Mouse (Mus musculus) heart, adult 2 months (tissue): ENCODE results near the gene Myo1d. TPM values are rescaled to one million over a fixed set of nuclear protein-coding genes. Genes with fewer than 3 reads are reported as not detected.

Experiments
- DNase-seq, 2 experiments: peaks; one replicate each; pipeline ENCODE4 v3.0.0; 2021
- H3K27ac ChIP-seq: fragments of 200-600 bp; 2 replicates; pipeline ENCODE4 v1.8.1; 2022
- H3K27me3 ChIP-seq: fragments of 200-500 bp; 2 replicates; pipeline ENCODE4 v1.6.1; 2012; ENCODE audit warnings: mild to moderate bottlenecking, low read length, inconsistent platforms, mixed read lengths; ENCODE audit not compliant: control insufficient read depth, insufficient read depth
- H3K36me3 ChIP-seq: fragments of 200-500 bp; 2 replicates; pipeline ENCODE4 v1.6.1; 2012; ENCODE audit warnings: low read length, inconsistent platforms; ENCODE audit not compliant: control insufficient read depth, insufficient read depth
- H3K4me1 ChIP-seq: fragments of 200-500 bp; 2 replicates; pipeline ENCODE4 v1.6.1; 2011; ENCODE audit warnings: low read length; ENCODE audit not compliant: control insufficient read depth, insufficient read depth
- H3K4me3 ChIP-seq: fragments of 200-600 bp; 2 replicates; pipeline ENCODE4 v1.8.1; 2022
- H3K79me2 ChIP-seq: fragments of 200-500 bp; replicated peaks from 2 replicates; pipeline ENCODE4 v1.6.1; 2012; ENCODE audit warnings: mild to moderate bottlenecking, inconsistent platforms, low read length, moderate library complexity, mixed read lengths; ENCODE audit not compliant: control insufficient read depth, insufficient read depth
- H3K9ac ChIP-seq: fragments of 200-500 bp; 2 replicates; pipeline ENCODE4 v1.6.1; 2012; ENCODE audit warnings: low read depth, mild to moderate bottlenecking, control low read depth, inconsistent platforms, low read length, mixed read lengths
- CTCF ChIP-seq: fragments of 200-600 bp; IDR thresholded peaks from 2 replicates; pipeline ENCODE4 v1.8.1; 2022; ENCODE audit warnings: antibody characterized with exemption, mild to moderate bottlenecking, moderate library complexity
- EP300 ChIP-seq: fragments of 200-500 bp; IDR thresholded peaks from 2 replicates; pipeline ENCODE4 v1.6.1; 2011; ENCODE audit warnings: low read depth, low read length, control low read depth; ENCODE audit not compliant: insufficient read depth
- POLR2A ChIP-seq: fragments of 200-500 bp; IDR thresholded peaks from 2 replicates; pipeline ENCODE4 v1.6.1; 2011; ENCODE audit warnings: mild to moderate bottlenecking, low read depth, low read length, control low read depth; ENCODE audit not compliant: insufficient read depth
- WGBS: fragments of 180-500 bp; shearing (Covaris S2); methylation state at CpG from one replicate; pipeline ENCODE4 v1.1.7; 2018; 5-methylcytosine and 5-hydroxymethylcytosine counted together
- intact Hi-C: fragments of 180-260 bp; cut with DNase I; formaldehyde crosslinking; loops from one replicate; pipeline ENCODE4 v1.15.1; 2025
- polyA plus RNA-seq: library from polyadenylated mRNA; depleted of rRNA; stranded (reverse); fragments of >200 nt; gene quantifications from 2 replicates; pipeline ENCODE4 v1.2.3, GENCODE M21; 2012
- total RNA-seq, 2 experiments: library from RNA; stranded (reverse); gene quantifications; 2 replicates each; pipeline ENCODE4 v1.2.3; 2021

Myo1d gene
- total and polyA plus RNA-seq, 3 experiments = 8.2 to 10.0 (median 9.3) TPM

- no peaks in the 10 kb centered on the region for H3K79me2 ChIP-seq
- no peak for DNase-seq
- 51% methylated on average over 6 of the region's 6 CpGs for WGBS
- H3K27ac ChIP-seq = no peak overlapping the region
- no peak overlapping the region for H3K9ac ChIP-seq
- no peaks in the 10 kb centered on the region for H3K27me3 ChIP-seq
- peaks cover 2% of the 10 kb centered on the region for H3K36me3 ChIP-seq
- intact Hi-C loops = loop anchor here (10.0 kb wide), 1 partner anchor 200 kb away; the partner anchor contains the start of gene Tmem98
- no peaks in the 10 kb centered on the region for H3K4me1 ChIP-seq
- H3K4me3 ChIP-seq = no peak overlapping the region
- TF ChIP-seq POLR2A = no peak
- TF ChIP-seq CTCF = no peak
- no peak for TF ChIP-seq EP300
Observed at GRCm38 (mm10) chr11:80614949-80615725, 164.7 kb downstream of the Myo1d start.

- 32% methylated on average over 5 of the region's 5 CpGs for WGBS
- DNase-seq = no peak
Observed at GRCm38 (mm10) chr11:80614418-80614817, 165.4 kb downstream of the Myo1d start.

GRCm38 (mm10) chr11:80613534-80613933 is 166.3 kb downstream of the Myo1d start:
- peak in 1 of 2 experiments; percentile 39 for DNase-seq
- TF ChIP-seq EP300 (no peak), CTCF (no peak), POLR2A (no peak)

More at GRCm38 (mm10) chr11:80614418-80614817, 165.4 kb downstream of the Myo1d start:
- H3K27me3 ChIP-seq = no peaks in the 10 kb centered on the region
- H3K36me3 ChIP-seq = peaks cover 2% of the 10 kb centered on the region
- no peak overlapping the region for H3K9ac ChIP-seq
- TF ChIP-seq POLR2A = no peak
- TF ChIP-seq CTCF = peak; percentile 74
- no peak overlapping the region for H3K4me3 ChIP-seq
- no peaks in the 10 kb centered on the region for H3K79me2 ChIP-seq
- no peaks in the 10 kb centered on the region for H3K4me1 ChIP-seq
- intact Hi-C loops = loop anchor here (10.0 kb wide), 1 partner anchor 200 kb away; the partner anchor contains the start of gene Tmem98
- H3K27ac ChIP-seq = no peak overlapping the region

GRCm38 (mm10) chr11:80602707-80603441 is 177.0 kb downstream of the Myo1d start:
- no peak for TF ChIP-seq CTCF
- no peak for TF ChIP-seq EP300
- no peak for TF ChIP-seq POLR2A
- intact Hi-C loops = no loop called here
- H3K27me3 ChIP-seq = no peaks in the 10 kb centered on the region
- no peaks in the 10 kb centered on the region for H3K79me2 ChIP-seq
- peaks cover 6% of the 10 kb centered on the region; the same call in 1 of the 2 replicates for H3K4me1 ChIP-seq
- DNase-seq = peak; percentile 21 to 29
- H3K36me3 ChIP-seq = no peaks in the 10 kb centered on the region
- H3K9ac ChIP-seq = 0 out of 2 replicates have a peak overlapping the region, but pooled peaks have one; percentile 10
- WGBS = 4% methylated on average over 24 of the region's 24 CpGs
- H3K4me3 ChIP-seq = peak overlapping the region; percentile 28; the same call in 1 of the 2 replicates
- peak overlapping the region; percentile 26; the same call in 1 of the 2 replicates for H3K27ac ChIP-seq

More at GRCm38 (mm10) chr11:80613534-80613933, 166.3 kb downstream of the Myo1d start:
- no peaks in the 10 kb centered on the region for H3K79me2 ChIP-seq
- peaks cover 2% of the 10 kb centered on the region for H3K36me3 ChIP-seq
- no peaks in the 10 kb centered on the region for H3K27me3 ChIP-seq
- H3K4me3 ChIP-seq = no peak overlapping the region
- intact Hi-C loops = loop anchor here (10.0 kb wide), 1 partner anchor 201 kb away; the partner anchor contains the start of gene Tmem98
- 15% methylated on average over 6 of the region's 6 CpGs for WGBS
- no peak overlapping the region for H3K27ac ChIP-seq
- H3K4me1 ChIP-seq = no peaks in the 10 kb centered on the region
- H3K9ac ChIP-seq = no peak overlapping the region

GRCm38 (mm10) chr11:80602041-80602458 is 177.8 kb downstream of the Myo1d start:
- peaks cover 6% of the 10 kb centered on the region; the same call in 1 of the 2 replicates for H3K4me1 ChIP-seq
- no peak overlapping the region for H3K9ac ChIP-seq
- H3K4me3 ChIP-seq = no peak overlapping the region
- no peaks in the 10 kb centered on the region for H3K79me2 ChIP-seq
- no peaks in the 10 kb centered on the region for H3K27me3 ChIP-seq
- no peak for DNase-seq
- intact Hi-C loops = no loop called here
- TF ChIP-seq POLR2A = no peak
- no peak for TF ChIP-seq EP300
- peak; percentile 79 for TF ChIP-seq CTCF
- WGBS = 31% methylated on average over 8 of the region's 8 CpGs
- no peak overlapping the region for H3K27ac ChIP-seq
- H3K36me3 ChIP-seq = no peaks in the 10 kb centered on the region
